Mouse (Mus musculus) megakaryocyte, embryonic 14.5 days (primary cell): ENCODE results near the gene Cdkl2.

Experiments used
- FLI1 ChIP-seq: IDR thresholded peaks from 2 replicates; pipeline ENCODE4 v1.6.1; 2012; ENCODE audit warnings: low read length, inconsistent platforms, mixed read lengths
- GATA1 ChIP-seq: IDR thresholded peaks from 3 replicates; pipeline ENCODE4 v1.6.1; 2012; ENCODE audit warnings: mixed read lengths, low read length, inconsistent platforms, borderline replicate concordance

- no peak for TF ChIP-seq GATA1
- TF ChIP-seq FLI1 = no peak
Observed at GRCm38 (mm10) chr5:92083417-92084038, 39.8 kb upstream of the Cdkl2 start, which contains the start of gene G3bp2.
